Mouse (Mus musculus) neutrophil, adult 59 days (primary cell): Measurements from ENCODE around the gene Cd99l2. TPM values are rescaled to one million over a fixed set of nuclear protein-coding genes. Genes with fewer than 3 reads are reported as not detected.

Source experiments
- total RNA-seq, 2 experiments: library from RNA; stranded (reverse); gene quantifications; 1 replicate in 1 of 2; 2 replicates in 1 of 2; pipeline ENCODE4 v1.2.4; 2023

Gene Cd99l2
- total RNA-seq, result 1 to 10 TPM; 2.2 to 4.1 TPM

DNA sequence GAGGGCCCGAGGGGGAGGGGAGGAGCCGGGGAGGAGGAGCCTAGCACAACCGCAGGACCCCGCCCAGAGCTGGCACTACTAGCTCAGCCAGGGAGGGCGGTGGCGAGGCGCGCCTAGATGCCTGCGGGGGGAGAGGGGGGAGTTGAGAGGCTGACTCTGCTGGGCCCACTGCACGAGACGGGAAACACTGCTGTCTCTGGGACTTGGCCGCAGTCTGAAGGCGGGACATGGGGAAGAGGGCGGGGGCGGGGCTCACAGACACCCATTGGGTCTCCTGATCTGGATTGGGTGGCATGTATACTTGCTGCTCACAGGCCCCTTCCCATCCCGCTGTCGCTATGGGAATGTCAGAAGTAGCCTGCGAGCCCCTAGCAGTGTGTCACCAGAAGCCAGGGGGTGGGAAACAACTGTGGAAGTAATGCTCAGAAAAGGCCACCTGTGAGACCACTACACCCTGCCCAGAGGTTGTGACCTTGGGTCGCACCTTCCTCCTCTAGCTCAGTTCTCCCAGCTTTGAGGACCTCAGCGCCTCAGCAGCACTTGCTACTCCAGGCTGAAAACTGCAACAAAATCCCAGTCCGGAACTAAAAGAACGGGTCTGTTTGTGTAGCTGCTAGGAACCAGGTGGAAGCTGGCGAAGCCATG lies at the start of gene Cd99l2:
TSS of gene Cd99l2 (minus strand) at position 216 of the 645 bp plus-strand sequence.

Other genes with a start within 250 kb of the Cd99l2 start
- 10 to 100 TPM; 15.6 to 21.2 TPM for gene Mtmr1, start 128.1 kb downstream of the Cd99l2 start, total RNA-seq
- gene Hmgb3, start 63.1 kb upstream of the Cd99l2 start, total RNA-seq, result 10 to 100 TPM; 32.0 to 36.8 TPM
- gene Gpr50, start 170.8 kb upstream of the Cd99l2 start, total RNA-seq, result not detected